Mouse (Mus musculus) v-Abl transformed pro-B cells (cell line): ENCODE data around the gene Olfr771.
"Not testable (repeated sequence)": the region's sequence is repeated elsewhere in the genome, so short reads cannot be mapped to it uniquely, and the experiment has no call there.

Experiments
- in situ Hi-C, 2 experiments: fragments of 400-800 bp; cut with MboI; formaldehyde crosslinking; loops; one replicate each; pipeline ENCODE4 v1.15.1; 2025; ENCODE audit not compliant: unreplicated experiment in 2 of 2

Gene Olfr771

DNA sequence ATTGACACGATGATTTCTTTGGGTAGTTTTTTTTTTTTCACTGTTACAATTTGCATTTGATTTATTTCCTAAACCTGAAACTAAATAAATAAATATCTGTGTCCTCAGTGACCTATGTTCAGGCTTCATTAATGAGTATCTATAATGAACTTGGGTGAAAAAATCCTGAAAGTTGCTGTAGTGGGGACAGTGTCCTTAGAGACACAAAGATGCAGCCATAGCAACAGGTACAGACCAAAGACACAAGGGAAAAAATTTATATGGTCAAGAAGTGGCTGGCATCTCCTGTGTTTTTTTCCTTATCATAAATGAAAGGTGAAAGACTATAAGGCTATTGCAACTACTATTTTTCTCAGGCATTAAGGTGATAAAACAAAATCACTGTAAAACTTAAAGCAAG, at the start of gene Olfr771:
TSS of gene Olfr771 (minus strand) at position 101 of the 400 bp plus-strand sequence.
- in situ Hi-C loops: no loop called here

DNA sequence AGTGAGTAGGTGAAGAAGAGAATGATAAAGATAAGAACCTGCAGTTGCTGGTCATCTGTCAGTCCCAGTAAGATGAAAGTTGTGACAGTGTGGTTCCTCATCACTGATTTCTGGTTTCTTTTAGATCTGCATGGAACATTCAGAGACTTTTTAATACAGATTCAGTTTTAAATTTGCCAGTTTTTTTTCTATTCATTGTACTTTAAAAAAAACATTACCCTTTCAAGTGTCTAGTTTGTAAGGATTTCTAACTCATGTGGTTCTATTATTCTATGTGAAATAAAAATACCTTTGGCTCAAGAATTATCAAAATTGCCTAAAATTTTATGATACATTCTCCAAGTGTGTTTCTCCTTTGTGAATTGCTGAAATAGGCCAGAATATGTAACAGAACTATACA, 22.8 kb upstream of the Olfr771 start, which contains the start of gene Olfr773:
TSS of gene Olfr773 (minus strand) at position 101 of the 400 bp plus-strand sequence.
- in situ Hi-C loops: not testable (repeated sequence)

GRCm38 (mm10) chr10:129177821-129178220, 13.3 kb upstream of the Olfr771 start, which contains the start of gene Olfr772:
Olfr772 (minus strand) TSS chr10:129177921.
- in situ Hi-C loops: not testable (repeated sequence)

DNA sequence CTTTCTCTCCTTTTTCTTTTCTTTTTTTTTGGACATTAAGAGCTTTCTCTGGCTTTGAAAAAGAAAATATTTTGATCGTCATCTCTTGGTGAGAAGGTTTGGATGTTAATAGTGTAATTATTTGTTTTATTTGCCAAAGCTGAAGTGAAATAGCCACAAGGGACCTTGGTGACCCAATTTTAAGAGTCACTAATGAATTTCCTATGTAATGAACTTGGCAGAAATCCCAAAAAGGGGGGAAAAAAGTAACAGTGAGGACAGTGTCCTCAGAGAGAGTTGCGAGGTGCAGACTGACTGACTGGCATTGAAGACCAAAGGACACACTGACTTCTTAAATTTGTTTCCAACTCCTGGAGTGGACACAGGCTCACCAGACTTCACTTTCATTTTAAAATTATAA, 25.7 kb downstream of the Olfr771 start, which contains the start of gene Olfr770:
TSS of gene Olfr770 (minus strand) at position 101 of the 400 bp plus-strand sequence.
- in situ Hi-C loops: no loop called here

- in situ Hi-C loops: no loop called here
Observed at GRCm38 (mm10) chr10:129117761-129118160, 46.8 kb downstream of the Olfr771 start, which contains the start of gene Olfr769. Olfr769 (minus strand) TSS chr10:129117861.

GRCm38 (mm10) chr10:129115146-129115545, 49.4 kb downstream of the Olfr771 start:
- in situ Hi-C loops: no loop called here
